Mouse (Mus musculus): ENCODE results near the gene Acer2. TPM values are rescaled to one million over a fixed set of nuclear protein-coding genes. Genes with fewer than 3 reads are reported as not detected.

Acer2 gene
- total RNA-seq, 4 experiments from 2014 or later = 15.3 to 17.8 (median 17.6) TPM

DNA sequence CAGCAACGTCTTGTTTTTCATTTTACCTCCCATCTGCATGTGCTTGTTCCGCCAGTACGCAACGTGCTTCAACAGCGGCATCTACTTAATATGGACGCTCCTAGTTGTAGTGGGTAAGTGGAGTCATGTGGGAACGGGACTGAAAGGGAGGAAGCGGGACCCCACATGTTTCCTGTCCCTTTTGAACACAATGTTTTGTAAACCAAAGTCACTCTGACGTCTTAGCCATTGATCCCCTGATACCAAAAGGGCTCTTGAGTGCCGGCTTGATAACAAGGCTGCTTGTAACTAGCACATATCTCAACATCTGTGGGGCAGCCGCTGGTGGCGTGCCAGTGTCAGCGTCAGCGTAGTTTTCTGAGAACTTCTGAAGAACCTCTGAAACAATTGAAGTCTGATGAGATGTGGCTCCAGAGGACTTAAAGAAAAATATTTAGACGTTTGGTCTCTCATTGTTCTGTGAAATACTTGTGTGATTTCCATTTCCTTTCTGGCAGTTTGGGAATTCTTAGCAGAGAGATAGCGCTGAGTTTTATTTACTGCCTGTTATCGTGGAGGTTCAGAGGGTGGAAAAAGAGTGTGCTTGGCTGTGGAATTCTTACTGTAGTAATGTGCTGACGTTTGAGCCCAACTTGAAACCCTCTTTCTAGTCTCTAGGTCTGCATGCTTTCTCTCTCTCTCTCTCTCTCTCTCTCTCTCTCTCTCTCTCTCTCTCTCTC is 12.1 kb downstream of the Acer2 start:
- peak; percentile 75 for DNase-seq (ENCODE audit: low spot score)

DNA sequence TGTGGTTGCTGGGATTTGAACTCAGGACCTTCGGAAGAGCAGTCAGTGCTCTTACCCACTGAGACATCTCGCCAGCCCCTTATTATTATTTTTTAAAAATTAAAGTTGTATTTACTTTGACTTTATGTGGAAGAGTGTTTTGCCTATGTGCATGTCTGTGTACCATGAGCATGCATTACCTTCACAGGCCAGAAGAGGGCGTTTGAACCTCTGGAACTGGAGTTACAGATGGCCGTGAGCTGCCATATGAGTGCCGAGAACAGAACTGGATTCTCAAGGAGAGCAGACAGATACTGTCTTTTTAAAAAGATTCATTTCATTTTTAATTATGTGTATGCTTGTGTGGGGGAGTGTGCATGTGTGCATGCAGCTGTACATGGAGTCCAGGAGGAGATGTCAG is 13.7 kb downstream of the Acer2 start:
- DNase-seq (ENCODE audit: low spot score) = no peak

DNA sequence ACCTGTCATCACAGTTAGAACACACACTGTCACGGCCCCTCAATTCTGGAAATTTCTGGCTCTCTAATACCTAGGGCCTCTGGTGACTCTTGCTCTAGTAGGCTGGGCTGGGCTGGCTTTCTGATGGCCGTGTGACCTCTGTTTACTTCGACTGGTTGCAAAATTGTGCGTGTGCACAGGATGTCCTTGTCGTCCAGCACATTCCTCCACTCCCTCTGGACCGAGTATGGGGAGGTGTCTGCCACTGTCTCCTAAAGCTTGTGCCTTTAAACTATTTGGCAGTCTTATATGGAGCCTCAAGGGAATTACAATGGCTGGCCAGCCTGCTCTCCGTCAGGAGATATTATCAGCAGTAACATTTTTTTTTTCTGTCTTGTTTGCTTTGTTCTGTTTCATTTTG is 23.2 kb downstream of the Acer2 start:
- DNase-seq (ENCODE audit: low spot score) = peak; percentile 72

DNA sequence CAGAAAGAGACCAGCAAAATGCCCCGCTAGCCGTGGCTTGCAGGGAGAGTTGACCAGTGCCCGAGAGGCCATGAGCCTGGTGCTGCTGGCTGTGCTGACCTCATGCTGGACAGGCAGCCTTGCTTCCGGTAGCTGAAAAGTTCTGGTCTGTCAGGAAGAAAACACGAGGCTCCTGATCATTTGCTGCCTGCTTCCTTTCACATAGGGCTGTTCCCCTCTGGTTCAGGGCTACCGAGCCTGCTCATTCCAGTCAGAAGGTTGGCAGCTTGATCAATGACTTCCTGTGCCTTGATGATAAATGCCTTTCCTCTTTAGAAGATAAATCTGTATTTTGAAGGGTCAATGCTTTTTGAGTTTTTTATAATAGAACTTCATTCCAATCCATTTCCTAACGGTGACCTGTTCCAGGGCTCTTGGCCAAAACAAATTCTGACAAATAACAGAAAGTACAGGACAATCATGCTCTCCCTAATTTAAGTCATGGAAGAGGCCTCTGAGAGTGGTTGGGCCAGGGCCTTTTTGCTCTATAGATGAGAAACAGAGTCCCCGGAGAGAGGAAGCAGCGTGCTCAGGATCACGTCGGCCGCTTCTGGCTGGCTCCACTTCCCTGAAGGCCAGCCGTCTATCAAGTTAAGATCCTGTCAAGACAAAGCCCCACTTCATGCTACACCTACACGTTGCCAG is 24.7 kb downstream of the Acer2 start:
- peak; percentile 87 for DNase-seq (ENCODE audit: low spot score)

DNA sequence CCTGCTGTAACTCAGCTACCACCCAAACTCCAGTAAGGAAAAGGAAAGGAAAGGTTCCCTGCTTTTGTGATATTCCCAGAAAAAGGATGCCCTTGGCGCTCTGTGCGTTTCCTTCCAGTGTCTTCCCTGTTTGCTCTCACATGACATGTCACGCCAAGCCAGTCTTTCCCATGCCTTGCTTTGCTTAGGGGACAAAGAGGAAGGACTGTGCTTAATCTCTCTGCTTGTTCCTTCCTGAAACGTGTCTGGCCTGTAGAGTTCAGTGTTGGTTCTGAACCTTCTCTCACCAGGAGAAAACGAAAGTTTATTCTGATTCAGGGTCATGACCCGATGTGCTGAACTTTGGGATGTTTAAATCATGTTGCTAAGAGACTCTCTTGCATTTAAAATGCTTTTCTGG is 28.2 kb downstream of the Acer2 start:
- peak; percentile 83 for DNase-seq (ENCODE audit: low spot score)

DNA sequence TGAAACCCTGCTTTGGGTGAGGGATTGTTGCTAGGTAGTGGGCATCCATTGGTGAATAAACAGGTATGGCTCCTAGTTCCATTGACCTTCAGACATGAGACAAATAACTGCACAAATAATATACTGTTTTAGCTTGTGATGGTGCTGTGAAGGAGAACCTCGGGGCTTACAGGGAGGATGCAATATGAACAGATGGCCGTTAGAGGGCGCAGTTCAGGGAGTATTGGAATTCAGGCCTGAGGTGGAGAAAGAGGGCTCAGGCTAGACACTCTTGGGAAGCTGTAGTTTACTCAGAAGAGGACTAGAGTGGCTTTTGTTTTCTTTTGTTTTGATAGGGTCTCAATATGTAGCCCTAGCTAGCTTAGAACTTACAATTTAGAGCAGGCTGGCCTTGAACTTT is 30.8 kb downstream of the Acer2 start:
- no peak for DNase-seq (ENCODE audit: low spot score)

DNA sequence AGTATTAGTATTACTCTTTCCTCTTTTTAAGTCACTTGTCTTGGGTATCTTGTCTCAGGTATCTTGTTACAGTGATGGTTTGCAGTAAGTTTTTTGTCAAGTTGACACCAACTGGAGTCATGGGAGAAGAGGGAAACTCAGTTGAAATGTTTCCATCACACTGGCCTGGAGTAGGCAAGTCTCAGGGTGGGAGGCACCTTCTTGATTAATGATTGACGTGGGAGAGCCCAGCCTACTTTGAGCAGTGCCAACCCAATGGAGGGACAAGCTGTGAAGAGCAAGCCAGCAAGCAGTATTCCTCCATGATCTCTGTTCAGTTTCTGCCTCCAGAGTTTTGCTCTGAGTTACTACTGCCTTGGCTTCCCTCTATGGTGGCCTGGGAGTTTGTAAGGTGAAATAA is 31.7 kb downstream of the Acer2 start:
- no peak for DNase-seq (ENCODE audit: low spot score)

DNA sequence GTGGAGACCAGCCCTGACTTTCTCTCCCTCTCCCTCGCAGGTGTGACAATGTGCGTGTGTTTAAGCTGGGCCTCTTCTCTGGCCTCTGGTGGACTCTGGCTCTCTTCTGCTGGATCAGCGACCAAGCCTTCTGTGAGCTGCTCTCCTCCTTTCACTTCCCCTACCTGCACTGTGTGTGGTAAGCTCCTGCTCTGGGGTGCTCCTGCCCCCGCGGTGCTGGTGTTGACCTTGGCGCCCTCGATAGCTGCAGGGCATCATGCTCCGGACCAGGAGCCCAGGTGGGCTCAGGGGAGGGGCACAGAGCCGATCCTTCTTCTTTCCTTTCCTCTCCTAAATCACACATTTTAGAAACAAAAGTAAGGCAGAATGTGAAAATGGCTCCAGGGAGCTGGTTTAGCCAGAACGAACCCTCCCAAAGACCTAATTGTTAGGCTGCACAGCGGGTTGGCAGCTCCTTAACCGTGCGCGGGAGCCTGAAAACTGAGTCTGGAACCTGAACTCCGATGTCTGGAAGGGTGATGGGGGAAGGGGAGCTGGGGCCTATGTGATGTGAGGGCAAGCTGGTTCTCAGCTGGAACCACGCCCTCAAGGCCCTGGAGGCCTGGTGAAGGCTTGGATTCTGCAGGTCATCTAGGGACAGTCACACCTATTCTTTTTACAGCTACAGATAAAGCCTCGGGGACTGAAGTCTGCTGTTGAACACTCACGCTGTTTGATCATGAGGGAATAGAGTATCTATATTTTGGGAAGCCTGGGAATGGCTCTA is 37.6 kb downstream of the Acer2 start:
- DNase-seq (ENCODE audit: low spot score) = no peak

DNA sequence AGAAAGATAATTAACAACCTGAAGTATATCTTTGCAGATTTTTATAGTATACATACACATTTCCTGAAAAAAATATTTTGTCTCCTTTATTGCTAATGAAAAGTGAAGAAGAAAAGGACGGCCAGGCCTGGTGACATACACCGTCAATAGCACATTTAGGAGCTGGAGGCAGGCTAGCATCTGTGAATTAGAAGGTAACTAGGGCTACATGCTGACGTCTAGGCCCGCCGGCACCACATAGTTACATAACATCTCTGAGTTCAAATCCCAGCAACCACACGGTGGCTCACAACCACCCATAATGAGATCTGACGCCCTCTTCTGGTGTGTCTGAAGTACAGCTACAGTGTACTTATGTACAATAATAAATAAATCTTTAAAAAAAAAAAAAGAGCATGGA is 38.6 kb downstream of the Acer2 start:
- DNase-seq (ENCODE audit: low spot score) = no peak

DNA sequence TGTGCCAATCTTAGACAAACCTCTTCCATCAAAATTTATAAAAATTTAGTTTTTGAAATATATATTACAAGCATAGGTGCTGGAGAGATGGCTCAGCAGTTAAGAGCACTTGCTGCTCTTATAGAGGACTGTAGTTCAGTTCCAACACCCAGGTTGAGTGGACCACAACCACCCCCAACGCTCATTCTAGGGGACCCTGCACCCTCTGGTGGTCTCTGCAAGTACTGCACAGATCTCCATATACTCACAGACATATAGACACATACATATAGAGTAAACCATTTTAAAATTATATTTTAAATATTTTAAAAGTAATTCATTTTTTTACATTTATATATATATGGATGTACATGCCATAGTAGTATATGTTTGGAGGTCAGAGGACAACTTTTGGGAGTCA is 41.9 kb downstream of the Acer2 start:
- DNase-seq (ENCODE audit: low spot score) = no peak

DNA sequence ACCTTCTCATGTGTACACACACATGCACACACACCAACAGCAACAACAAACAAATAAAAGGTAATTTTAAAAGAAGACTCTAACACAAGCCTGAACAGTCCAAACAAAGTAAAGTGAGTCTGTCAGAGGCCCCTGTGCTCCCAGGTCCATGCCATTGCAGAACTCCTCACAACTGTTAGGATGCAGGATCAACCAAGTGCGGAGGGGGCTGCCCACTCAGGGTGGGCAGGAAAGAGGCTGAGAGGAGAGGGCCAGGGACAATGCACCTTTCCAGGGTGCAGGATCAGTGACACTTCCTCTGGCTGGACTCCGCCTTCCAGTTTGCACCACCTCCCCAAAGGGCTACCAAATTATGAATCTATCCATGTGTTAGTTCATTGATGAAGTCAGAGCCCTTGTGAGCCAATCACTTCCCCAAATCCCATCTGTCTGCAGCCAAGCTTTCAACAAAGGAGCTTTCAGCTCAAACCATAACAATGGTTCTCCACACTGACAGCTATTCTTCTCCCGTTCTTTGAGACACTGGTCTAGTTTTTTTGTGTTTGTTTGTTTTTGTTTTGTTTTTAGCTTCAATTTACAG is 49.4 kb downstream of the Acer2 start:
- DNase-seq (ENCODE audit: low spot score) = no peak

DNA sequence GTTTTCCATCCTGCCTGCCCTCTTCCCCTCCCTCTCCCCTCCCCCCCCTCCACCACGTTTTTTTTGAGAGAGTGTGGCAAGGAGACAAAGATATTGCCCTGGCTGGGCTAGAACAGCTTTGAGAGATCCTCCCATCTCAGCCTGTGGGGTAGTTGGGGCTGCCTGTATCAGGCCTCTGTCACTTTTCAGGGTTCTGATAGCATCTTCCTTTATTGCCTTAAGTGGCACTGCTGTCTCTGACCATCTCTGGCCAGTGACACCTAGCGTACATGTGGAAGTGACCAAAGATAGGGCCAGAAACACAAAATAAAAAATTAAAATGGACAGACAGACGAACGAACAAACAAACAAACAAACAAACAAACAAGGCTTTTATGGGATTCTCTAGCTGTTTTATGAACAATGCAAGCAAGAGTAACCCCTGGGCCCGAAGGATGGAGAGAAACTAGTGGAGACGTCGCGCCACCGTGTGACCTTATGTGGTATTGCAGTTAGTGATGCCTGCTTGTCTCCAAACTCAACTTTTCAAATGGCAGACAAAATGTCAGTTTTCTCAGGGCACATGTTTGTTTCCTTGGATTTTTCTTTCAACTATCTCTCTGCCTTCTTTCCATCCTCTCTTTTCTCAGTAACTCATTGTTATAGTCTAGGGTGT is 50.7 kb downstream of the Acer2 start:
- peak; percentile 75 for DNase-seq (ENCODE audit: low spot score)

DNA sequence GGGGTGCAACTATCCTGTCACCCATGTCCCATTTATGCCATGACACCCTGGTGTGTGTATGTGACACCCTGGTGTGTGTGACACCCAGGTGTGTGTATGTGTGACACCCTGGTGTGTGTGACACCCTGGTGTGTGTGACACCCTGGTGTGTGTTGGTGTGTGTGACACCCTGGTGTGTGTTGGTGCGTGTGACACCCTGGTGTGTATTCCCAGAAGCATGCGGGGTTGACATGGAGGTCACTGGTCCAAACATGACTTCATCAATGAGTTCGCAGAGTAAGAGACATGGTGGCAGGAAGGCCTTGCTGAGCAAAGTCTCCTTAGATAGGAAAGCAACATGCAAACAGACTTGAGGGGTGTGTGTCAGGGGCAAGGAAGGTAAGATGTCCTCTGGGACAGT is 52.8 kb downstream of the Acer2 start:
- DNase-seq (ENCODE audit: low spot score) = no peak

DNA sequence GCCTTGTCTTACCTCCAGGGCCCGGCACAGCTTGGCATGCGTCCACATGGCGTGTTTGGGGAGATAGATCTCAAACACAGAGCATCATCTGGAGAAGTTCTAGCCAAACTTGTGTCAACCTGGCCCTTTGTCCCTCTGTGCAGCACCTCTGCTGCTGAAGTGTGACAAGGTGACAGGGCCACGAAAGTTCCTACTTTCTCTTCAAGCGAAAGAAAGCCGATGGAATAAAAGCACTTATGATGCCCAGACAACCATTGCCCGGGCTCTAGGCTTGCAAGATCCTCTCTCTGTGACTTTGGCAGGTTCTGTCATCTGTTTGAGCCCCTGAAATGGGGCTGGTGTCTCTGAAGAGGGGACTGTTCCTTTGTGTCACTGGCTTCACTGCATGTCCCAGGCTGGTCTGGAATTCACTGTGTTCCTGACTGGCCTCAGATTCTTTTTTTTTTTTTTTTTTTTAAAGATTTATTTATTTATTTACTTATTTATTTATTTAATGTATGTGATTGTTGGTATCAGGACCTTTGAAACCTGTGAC is 56.0 kb downstream of the Acer2 start:
- no peak for DNase-seq (ENCODE audit: low spot score)

DNA sequence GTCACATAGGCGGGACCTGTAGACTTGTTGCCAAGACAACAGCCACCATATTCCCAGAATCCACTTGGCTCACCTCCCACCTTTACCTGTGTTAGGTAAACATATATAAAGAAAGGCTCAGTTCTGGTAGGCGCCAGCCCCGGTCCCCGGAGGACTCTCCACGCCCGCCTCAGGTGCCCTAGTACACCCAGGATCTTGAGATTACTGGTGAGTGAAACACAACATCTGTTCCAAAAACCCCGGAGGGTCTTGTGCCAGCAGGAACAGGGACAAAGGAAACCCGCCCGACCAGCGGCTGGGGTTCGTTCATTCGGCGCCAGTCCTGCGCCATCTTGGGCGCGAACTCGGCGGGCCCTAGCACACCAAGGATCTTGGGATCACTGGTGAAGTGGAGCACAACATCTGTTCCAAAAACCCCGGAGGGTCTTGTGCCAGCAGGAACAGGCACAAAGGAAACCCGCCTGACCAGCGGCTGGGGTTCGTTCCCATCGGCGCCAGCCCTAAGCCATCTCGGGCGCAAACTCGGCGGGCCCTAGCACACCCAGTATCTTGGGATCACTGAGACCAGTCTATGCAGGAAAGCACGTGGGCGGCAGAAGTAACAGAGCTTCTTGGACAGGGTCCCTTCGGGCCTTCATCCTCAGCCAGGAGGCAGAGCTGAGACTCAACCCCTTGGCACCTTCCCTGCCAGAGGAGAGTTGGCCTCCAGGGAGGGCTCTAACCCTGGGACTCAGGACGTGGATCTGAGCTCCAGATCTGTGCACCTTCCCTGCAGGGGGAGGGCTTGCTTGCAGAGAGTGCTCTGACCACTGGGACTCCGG is 56.6 kb downstream of the Acer2 start:
- no peak for DNase-seq (ENCODE audit: low spot score)

DNA sequence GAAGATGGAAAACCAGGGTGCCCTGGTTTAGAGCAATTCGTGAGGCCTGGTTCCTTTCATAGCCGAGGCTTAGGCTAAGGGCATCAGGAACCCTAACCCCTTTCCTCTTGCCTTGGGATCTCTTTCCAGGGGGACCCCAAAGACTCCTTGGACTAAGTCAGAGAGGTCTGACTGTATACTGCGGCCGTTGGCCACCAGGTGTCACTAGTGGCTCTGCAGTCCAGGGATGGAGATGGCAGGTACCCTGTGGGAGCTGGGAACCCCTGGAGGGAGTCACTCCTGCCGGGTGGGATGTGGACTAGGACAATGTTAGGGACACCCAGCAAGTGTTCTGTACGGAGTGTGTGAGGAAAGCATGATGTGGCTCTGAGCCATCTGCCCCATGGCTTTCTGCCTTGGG is 58.8 kb downstream of the Acer2 start:
- DNase-seq (ENCODE audit: low spot score) = no peak

DNA sequence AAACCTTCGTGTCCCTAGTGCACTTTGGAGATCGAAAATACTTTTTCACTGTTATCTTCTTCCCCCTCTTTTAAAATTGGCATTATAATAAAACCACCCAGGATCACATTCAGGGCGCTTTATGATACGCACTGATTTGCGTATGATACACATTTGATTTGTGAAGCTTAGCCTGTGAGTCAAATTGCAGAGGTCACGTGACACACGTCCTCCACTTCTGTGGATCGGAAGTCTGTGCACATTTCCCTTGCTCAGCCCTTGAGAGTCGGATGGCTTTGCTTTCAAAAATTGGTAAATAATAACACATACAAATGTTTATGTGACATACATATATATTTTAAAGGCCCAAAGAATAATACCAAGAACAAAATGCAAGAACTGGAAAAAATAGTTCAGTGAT is 62.0 kb downstream of the Acer2 start:
- no peak for DNase-seq (ENCODE audit: low spot score)

DNA sequence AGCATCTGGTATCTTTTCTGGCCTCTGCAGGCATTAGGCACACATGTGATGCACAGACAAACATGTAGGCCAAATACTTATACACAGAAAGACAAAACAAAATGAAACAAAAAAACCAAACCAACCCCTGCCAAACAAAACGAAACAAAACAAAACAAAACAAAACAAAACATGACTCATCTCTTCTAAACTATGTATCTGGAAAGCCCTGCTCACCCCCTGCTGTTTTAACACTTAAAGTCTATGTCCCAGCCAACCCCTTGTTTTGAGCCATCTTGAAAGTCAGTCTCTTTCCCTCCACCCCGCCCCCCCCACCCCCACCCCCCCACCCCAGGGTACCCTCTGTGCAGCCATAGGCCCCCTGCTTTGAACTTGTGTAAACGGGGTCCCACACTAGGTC is 62.5 kb downstream of the Acer2 start:
- no peak for DNase-seq (ENCODE audit: low spot score)

DNA sequence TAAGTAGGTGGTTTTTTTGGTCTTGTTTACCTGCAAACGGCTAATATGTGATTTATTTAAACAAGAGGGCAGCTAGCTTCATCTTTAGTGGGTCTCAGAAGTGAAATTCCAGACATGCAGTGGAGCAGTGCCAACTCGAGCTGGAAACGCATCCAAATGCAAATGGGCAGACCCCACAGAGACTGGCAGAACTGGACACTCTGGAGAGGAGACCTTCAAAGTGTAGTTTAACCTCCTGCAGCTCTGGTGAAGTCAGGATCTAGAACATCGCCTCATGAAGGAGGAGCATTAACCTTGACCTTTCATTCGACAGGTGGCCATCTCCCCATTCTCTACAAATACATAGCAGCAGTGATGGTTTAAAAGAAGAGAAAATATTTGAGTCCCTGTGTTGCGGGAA is 68.5 kb downstream of the Acer2 start:
- DNase-seq (ENCODE audit: low spot score) = no peak

DNA sequence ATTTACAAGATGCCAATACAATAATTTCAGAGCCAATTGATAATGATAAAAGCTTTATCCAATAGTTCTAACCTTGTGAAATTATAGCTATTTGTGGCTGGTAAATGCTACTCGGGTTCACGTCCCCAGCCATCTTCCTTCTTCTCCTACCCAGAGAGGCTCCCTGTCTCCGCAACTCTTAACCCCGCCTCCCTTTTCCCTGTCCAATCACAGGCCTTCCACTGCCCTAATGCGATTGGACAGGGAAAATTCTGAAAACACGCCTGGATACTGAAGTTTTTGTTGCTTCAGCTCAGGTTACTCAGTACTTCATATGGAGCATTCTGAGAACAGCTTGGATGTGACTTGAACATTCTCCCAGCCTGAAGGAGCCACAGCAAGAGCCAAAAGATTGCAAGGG is 69.1 kb downstream of the Acer2 start:
- no peak for DNase-seq (ENCODE audit: low spot score)

DNA sequence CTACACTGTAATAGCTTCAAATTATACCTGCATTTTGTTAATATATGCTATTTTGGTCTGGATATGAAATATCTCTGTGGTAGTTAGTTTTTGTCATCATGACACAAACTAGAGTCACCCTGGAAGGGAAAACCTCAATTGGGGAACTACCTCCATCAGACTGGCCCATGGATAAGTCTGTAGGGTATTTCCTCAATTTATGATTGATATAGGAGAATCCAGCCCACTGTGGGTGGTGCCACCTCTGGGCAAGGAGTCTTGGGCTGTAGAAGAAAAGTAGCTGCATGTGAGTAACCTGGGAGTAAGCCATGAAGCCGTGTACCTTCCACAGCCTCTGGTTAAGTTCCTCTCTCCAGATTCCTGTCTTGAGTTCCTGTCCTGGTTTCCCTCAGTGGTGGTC is 74.6 kb downstream of the Acer2 start:
- no peak for DNase-seq (ENCODE audit: low spot score)

Data from heart, adult 8-10 months (tissue).